Mouse (Mus musculus) brain, embryonic 14.5 days (tissue): ENCODE results near the gene Poc5. TPM values are rescaled to one million over a fixed set of nuclear protein-coding genes. Genes with fewer than 3 reads are reported as not detected.

Source experiments
- DNase-seq: peaks from one replicate; pipeline ENCODE4 v3.0.0-alpha.2; 2011; ENCODE audit warnings: low read depth
- CTCF ChIP-seq: fragments of 200-500 bp; IDR thresholded peaks from 2 replicates; pipeline ENCODE4 v1.5.1; 2012; ENCODE audit warnings: inconsistent platforms, mild to moderate bottlenecking, moderate library complexity, borderline replicate concordance; ENCODE audit not compliant: insufficient read depth, insufficient read length; ENCODE audit errors: extremely low read depth
- POLR2A ChIP-seq: fragments of 200-500 bp; IDR thresholded peaks from 2 replicates; pipeline ENCODE4 v1.6.1; 2012; ENCODE audit warnings: mild to moderate bottlenecking, inconsistent platforms, borderline replicate concordance; ENCODE audit not compliant: poor library complexity, insufficient read depth, insufficient read length, severe bottlenecking; ENCODE audit errors: extremely low read depth
- polyA plus RNA-seq: library from polyadenylated mRNA; depleted of rRNA; stranded (reverse); fragments of >200 nt; gene quantifications from 2 replicates; pipeline ENCODE4 v1.2.3, GENCODE M21; 2012

The Poc5 gene
- polyA plus RNA-seq, 1 experiment: 19.8 TPM

DNA sequence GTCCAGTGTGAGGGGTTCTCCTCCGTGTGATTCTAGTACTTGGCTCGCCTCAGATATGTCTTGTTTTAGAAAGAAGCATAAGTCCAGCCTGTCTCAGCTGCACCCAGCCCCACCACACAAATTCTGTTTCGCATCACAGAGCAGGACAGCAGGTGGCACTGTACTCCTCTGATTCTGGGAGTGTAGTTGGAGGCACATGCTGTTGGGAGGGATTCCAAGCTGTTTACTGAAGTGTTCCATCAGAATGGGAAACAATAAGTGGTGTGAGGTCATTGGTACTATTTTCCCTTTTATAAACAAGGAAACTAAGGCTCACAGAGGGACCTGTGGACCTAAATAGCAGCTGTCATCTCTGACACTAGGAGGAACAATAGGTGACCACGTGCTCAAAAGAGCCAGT lies 18.9 kb downstream of the Poc5 start:
- DNase-seq: peak; percentile 83
- TF ChIP-seq CTCF (peak; percentile 69), POLR2A (no peak)

GRCm38 (mm10) chr13:96408786-96409185 lies 20.7 kb downstream of the Poc5 start:
- no peak for DNase-seq
- no peak for TF ChIP-seq CTCF
- no peak for TF ChIP-seq POLR2A

GRCm38 (mm10) chr13:96414384-96414783 lies 26.3 kb downstream of the Poc5 start:
- no peak for DNase-seq
- TF ChIP-seq CTCF (no peak), POLR2A (no peak)

GRCm38 (mm10) chr13:96416380-96416779 lies 28.3 kb downstream of the Poc5 start:
- no peak for TF ChIP-seq POLR2A
- no peak for TF ChIP-seq CTCF
- DNase-seq: no peak

GRCm38 (mm10) chr13:96417261-96417813 lies 29.2 kb downstream of the Poc5 start:
- TF ChIP-seq POLR2A: no peak
- no peak for TF ChIP-seq CTCF
- DNase-seq: no peak

DNA sequence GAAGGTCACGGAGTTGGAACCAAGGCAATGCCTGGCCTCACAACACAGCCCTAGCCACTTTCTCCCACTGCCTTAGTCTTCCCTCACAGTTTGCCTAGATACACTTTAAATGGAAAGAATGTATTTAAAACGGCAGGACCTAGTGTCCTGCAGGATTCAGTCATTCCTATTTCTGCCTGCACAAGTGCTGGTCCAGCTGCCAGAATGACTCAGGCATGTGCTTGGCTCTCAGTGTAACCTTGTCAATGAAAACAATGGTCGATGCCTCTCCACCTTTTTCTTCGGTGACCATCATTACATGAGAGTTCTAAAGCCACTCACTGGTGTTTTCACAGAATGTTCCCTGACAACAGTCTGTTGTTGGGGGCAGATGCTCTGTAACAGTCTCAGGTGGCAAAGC lies 30.4 kb downstream of the Poc5 start:
- no peak for TF ChIP-seq POLR2A
- no peak for TF ChIP-seq CTCF
- no peak for DNase-seq

GRCm38 (mm10) chr13:96421230-96421629 lies 33.1 kb downstream of the Poc5 start:
- TF ChIP-seq CTCF: no peak
- no peak for TF ChIP-seq POLR2A
- no peak for DNase-seq

GRCm38 (mm10) chr13:96424496-96425274 lies 36.6 kb downstream of the Poc5 start:
- TF ChIP-seq POLR2A: no peak
- TF ChIP-seq CTCF: no peak
- no peak for DNase-seq

DNA sequence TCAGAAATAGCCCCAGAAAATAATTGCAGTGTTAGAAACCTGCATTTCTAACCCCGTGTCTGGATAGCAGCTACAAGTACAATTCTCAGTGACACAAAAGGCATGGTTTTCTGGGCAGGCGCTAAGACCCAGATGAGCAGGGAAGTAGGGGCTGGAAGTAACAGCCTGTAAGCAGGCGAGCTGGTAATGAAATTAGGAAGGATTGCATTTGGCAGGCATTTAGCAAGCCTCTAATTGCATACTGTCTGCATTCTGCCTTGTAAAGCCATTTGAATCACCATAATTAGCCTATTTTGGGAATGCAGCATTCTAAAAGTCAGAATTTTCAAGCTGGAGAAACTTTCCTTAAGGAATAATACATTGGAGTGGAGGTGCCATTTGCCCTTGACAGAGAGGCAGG lies 38.0 kb downstream of the Poc5 start:
- DNase-seq: peak; percentile 77
- no peak for TF ChIP-seq POLR2A
- no peak for TF ChIP-seq CTCF

DNA sequence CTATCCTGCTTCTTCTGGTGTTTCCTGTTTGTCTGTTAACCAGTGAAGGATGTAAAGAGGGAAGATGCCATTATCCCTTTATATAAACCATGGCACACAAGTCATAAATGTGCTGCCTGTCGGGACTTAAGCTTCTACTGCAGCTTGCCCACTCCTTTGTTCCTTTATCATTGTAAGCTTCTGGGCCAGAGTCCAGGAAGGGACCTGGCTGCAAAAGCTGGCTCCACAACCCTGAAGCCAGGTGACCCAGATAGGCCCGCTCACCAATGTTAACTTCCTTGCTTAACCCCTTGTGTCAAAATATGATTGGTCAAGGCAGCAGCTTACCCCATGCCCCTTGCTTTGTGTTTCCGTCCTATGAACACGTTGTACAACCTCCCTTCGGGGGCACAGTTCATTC lies 40.4 kb downstream of the Poc5 start:
- no peak for TF ChIP-seq POLR2A
- TF ChIP-seq CTCF: no peak
- DNase-seq: no peak

- peak; percentile 88 for DNase-seq
- TF ChIP-seq POLR2A: no peak
- peak; percentile 95 for TF ChIP-seq CTCF
These were observed 43.6 kb downstream of the Poc5 start for GRCm38 (mm10) chr13:96431595-96432156.

DNA sequence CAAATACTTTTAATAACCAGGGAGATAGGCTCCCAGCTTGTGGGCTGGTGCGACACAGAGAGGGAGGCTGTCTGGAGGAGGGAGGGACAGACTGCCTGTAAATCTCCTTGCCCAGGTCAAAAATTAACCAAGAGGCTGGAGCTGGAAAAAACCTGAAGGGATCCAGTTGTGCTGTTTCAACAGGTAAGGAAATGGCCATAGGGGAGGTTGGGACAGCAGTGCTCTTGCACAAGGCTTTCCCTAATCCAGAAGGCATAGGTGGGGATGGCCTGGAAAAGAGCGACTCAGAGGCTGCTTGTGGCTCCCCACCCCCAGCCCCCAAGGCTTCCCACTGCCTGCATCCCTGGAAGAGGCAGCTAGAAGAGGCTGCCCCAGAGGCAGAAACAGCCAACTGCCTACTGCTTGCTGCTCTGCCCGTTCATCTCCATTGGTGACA lies 44.3 kb downstream of the Poc5 start:
- DNase-seq: no peak
- TF ChIP-seq CTCF: no peak
- TF ChIP-seq POLR2A: no peak

- TF ChIP-seq CTCF (no peak), POLR2A (no peak)
- no peak for DNase-seq
These were observed 44.9 kb downstream of the Poc5 start for GRCm38 (mm10) chr13:96433041-96433440.
